In the genomic region with DNA sequence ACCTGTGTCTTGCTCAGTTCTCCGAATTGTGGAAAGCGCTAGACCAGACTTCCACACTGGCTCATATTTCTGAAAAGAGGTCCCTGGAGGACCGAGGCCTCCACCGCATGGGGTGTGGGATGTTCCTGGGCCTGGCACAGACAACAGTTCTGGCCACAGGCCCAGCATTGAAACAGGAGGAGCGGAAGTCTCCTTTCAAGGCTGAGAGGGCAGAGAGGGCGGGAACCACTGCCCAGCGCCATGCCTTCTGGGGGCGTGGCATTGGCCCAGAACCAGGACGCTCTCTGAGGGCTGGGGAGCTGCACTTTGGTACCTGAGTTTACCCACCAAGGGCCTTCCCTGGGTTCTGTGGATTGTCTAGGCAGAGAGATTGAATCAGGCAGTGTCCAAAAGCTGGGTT, we compare ENCODE assay signal across 9 mouse cellular contexts. TPM values are rescaled to one million over a fixed set of nuclear protein-coding genes. Genes with fewer than 3 reads are reported as not detected.
DNase-seq lines count a peak whose midpoint lies in the region; ATAC-seq lines count a peak whose summit lies in the region.
"Had no signal": no experiment of that assay in that cellular context is flagged by ENCODE, and none has a peak within 500 bp of the region (broad histone marks: within the 10 kb centered on the region; RNA-seq: fewer than 3 reads in every experiment).

No protein-coding gene starts in this region.

- H3K9me3 ChIP-seq in heart, embryonic 14.5 days (ENCODE audit: control insufficient read depth, low read length) = no peaks in the 10 kb centered on the region

- H3K36me3 ChIP-seq in heart, embryonic 14.5 days (ENCODE audit: control insufficient read depth, insufficient read depth, low read length) = no peaks in the 10 kb centered on the region

- DNase-seq in heart, adult 11 months = peak; percentile 97
- DNase-seq in heart, postnatal 25 days (ENCODE audit: low spot score) = no peak
- DNase-seq in adrenal gland, adult 8-10 months = peak; percentile 86
- peak; percentile 60 for DNase-seq in large intestine, adult 2 months (ENCODE audit: low read depth, low spot score)
- peak; percentile 78 for DNase-seq in ovary, postnatal 14 days (ENCODE audit: low spot score)
- no peak for DNase-seq in embryo, embryonic 9.5 days (ENCODE audit: extremely low spot score)
- DNase-seq in embryo, embryonic 11 days = no peak

- H3K9ac ChIP-seq in heart, embryonic 14.5 days (ENCODE audit: low read length) = no peak overlapping the region

- H3K27me3 ChIP-seq in heart, embryonic 14.5 days (ENCODE audit: control insufficient read depth, insufficient read depth, low read length) = peaks cover 14% of the 10 kb centered on the region; the same call in 1 of the 2 replicates

- ATAC-seq in heart, embryonic 14.5 days (ENCODE audit: insufficient number of reproducible peaks, insufficient read depth, low FRiP score, low read depth) = peak; percentile 45; the same call in 1 of the 2 replicates

- H3K4me3 ChIP-seq in heart, embryonic 14.5 days (ENCODE audit: control insufficient read depth in 1 of 2, insufficient read depth in 1 of 2, low read depth in 1 of 2, low read length in 2 of 2) = no peak overlapping the region

- H3K4me2 ChIP-seq in heart, embryonic 14.5 days (ENCODE audit: low read length) = no peak overlapping the region

- H3K4me1 ChIP-seq in heart, embryonic 14.5 days (ENCODE audit: control insufficient read depth in 2 of 2, insufficient read depth in 2 of 2, low read length in 2 of 2) = peaks cover 10 to 11% of the 10 kb centered on the region in 2 experiments; a peak in 2 of 4 replicates

- 52% methylated on average over 9 of the region's 9 CpGs for WGBS in heart, embryonic 14.5 days
- 31% methylated on average over 9 of the region's 9 CpGs for WGBS in large intestine, adult 2 months

- intact Hi-C loops in heart, postnatal 25 days (cut with DNase I) = loop anchor here (5.0 kb wide), 1 partner anchor 54 kb away; no protein-coding TSS in a partner anchor

- H3K27ac ChIP-seq in heart, embryonic 14.5 days (replicated peaks in 1 of 2; ENCODE audit: control insufficient read depth in 1 of 2, insufficient read depth in 1 of 2, low read depth in 2 of 2, low read length in 2 of 2) = no peak overlapping the region
- H3K27ac ChIP-seq: macrophage had no signal

RNA-seq across cellular contexts. Expression of gene Ccdc24, which starts 6.3 kb away (rescaled TPM):
- under 1 TPM; 0.13 to 0.39 TPM for total RNA-seq in heart, postnatal 25 days (2021)
- 1 to 10 TPM; 1.1 to 1.8 (median 1.5) TPM for total RNA-seq in adrenal gland, adult 8-10 months (2022)
- 0.49 and 0.70 TPM in 2 replicates for polyA plus RNA-seq in heart, embryonic 14.5 days (2014; fragmentation: Nextera tagmentation; extraction: Ambion mirVana)
- polyA plus RNA-seq in large intestine, adult 2 months (2012; rRNA removed) = 1.3 and 1.6 TPM in 2 replicates
- polyA plus RNA-seq: macrophage had no signal

RNA-seq across cellular contexts. Expression of gene B4galt2, which starts 17.2 kb away (rescaled TPM):
- 1 to 10 TPM; 4.5 to 5.2 TPM for total RNA-seq in heart, postnatal 25 days (2021)
- total RNA-seq in adrenal gland, adult 8-10 months (2022) = 10 to 100 TPM; 13.8 to 23.0 (median 19.7) TPM
- polyA plus RNA-seq in heart, embryonic 14.5 days (2014; fragmentation: Nextera tagmentation; extraction: Ambion mirVana) = 13.8 and 18.2 TPM in 2 replicates
- 6.2 and 6.8 TPM in 2 replicates for polyA plus RNA-seq in large intestine, adult 2 months (2012; rRNA removed)

RNA-seq across cellular contexts. Expression of gene Atp6v0b, which starts 21.1 kb away (rescaled TPM):
- total RNA-seq in heart, postnatal 25 days (2021) = 100 to 1,000 TPM; 111 to 127 TPM
- 100 to 1,000 TPM; 234 to 264 (median 239) TPM for total RNA-seq in adrenal gland, adult 8-10 months (2022)
- polyA plus RNA-seq in heart, embryonic 14.5 days (2014; fragmentation: Nextera tagmentation; extraction: Ambion mirVana) = 222 and 250 TPM in 2 replicates
- 364 and 392 TPM in 2 replicates for polyA plus RNA-seq in large intestine, adult 2 months (2012; rRNA removed)

RNA-seq across cellular contexts. Expression of gene Dph2, which starts 25.7 kb away (rescaled TPM):
- total RNA-seq in heart, postnatal 25 days (2021) = 1 to 10 TPM; 3.2 to 4.4 TPM
- total RNA-seq in adrenal gland, adult 8-10 months (2022) = 10 to 100 TPM in 3 of 4 experiments, 1 to 10 TPM in 1; 8.7 to 13.8 (median 11.2) TPM
- polyA plus RNA-seq in heart, embryonic 14.5 days (2014; fragmentation: Nextera tagmentation; extraction: Ambion mirVana) = 10.4 and 10.6 TPM in 2 replicates
- polyA plus RNA-seq in large intestine, adult 2 months (2012; rRNA removed) = 13.4 and 15.2 TPM in 2 replicates

RNA-seq across cellular contexts. Expression of gene Slc6a9, which starts 31.8 kb away (rescaled TPM):
- total RNA-seq in heart, postnatal 25 days (2021) = 1 to 10 TPM; 2.6 to 2.7 TPM
- 10 to 100 TPM; 15.7 to 23.6 (median 19.2) TPM for total RNA-seq in adrenal gland, adult 8-10 months (2022)
- 3.6 and 5.9 TPM in 2 replicates for polyA plus RNA-seq in heart, embryonic 14.5 days (2014; fragmentation: Nextera tagmentation; extraction: Ambion mirVana)
- 15.7 and 22.3 TPM in 2 replicates for polyA plus RNA-seq in large intestine, adult 2 months (2012; rRNA removed)
- polyA plus RNA-seq: macrophage had no signal

Comparison
In these comparisons a context has a peak if more than half of its experiments do, and no peak if none do; other contexts are left out.
1. DNase-seq: peak in heart, adult 11 months (single experiment), adrenal gland, adult 8-10 months (single experiment), large intestine, adult 2 months (single experiment) and ovary, postnatal 14 days (single experiment); none in heart, postnatal 25 days (single experiment), embryo, embryonic 9.5 days (single experiment) and embryo, embryonic 11 days (single experiment).